Comparison of ENCODE assay signal across 13 mouse cellular contexts in the genomic region with DNA sequence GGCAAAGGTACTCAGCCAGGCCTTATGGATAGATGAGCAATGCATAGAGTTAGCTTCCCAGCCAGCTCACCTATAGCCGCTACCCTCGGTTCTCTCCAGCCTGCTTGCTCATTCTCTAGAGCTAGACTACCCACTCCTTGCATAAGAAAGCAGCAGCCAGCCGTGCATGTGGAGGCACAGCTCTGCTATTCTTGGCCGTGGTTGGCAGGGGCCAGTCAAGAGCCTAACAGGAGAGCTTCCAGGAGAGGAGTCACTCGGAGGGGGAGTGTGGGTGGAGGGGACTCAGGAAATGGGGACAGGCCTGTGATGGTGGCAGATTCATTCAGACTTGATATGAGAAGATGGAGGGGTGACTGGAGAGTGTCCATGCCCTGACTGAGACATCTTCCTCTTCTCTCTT. TPM values are rescaled to one million over a fixed set of nuclear protein-coding genes. Genes with fewer than 3 reads are reported as not detected.
DNase-seq lines count a peak whose midpoint lies in the region; ATAC-seq and TF ChIP-seq lines count a peak whose summit lies in the region.
"Had no signal": no experiment of that assay in that cellular context is flagged by ENCODE, and none has a peak within 500 bp of the region (broad histone marks: within the 10 kb centered on the region; RNA-seq: fewer than 3 reads in every experiment).

No protein-coding gene starts in this region.

- peak overlapping the region; percentile 24; the same call in 1 of the 2 replicates for H3K9ac ChIP-seq in hindbrain, embryonic 13.5 days
- no peak overlapping the region for H3K9ac ChIP-seq in hindbrain, embryonic 11.5 days (ENCODE audit: low read depth, low read length)
- H3K9ac ChIP-seq in stomach, postnatal 0 days (ENCODE audit: low read length) = no peak overlapping the region
- no peak overlapping the region for H3K9ac ChIP-seq in hindbrain, embryonic 16.5 days (ENCODE audit: low read depth, low read length)
- H3K9ac ChIP-seq: hindbrain, embryonic 15.5 days; kidney, embryonic 15.5 days; limb, embryonic 15.5 days had no signal

- WGBS in hindbrain, embryonic 13.5 days = 83% methylated on average over 5 of the region's 5 CpGs
- WGBS in hindbrain, embryonic 11.5 days = 71% methylated on average over 5 of the region's 5 CpGs
- 48% methylated on average over 5 of the region's 5 CpGs for WGBS in heart, embryonic 10.5 days
- 66% methylated on average over 5 of the region's 5 CpGs for WGBS in stomach, postnatal 0 days
- WGBS in hindbrain, embryonic 16.5 days = 69% methylated on average over 5 of the region's 5 CpGs

- H3K4me2 ChIP-seq in hindbrain, embryonic 13.5 days = no peak overlapping the region
- H3K4me2 ChIP-seq in hindbrain, embryonic 11.5 days (replicated peaks; ENCODE audit: low read depth, low read length) = no peak overlapping the region
- no peak overlapping the region for H3K4me2 ChIP-seq in stomach, postnatal 0 days (replicated peaks; ENCODE audit: low read depth)
- no peak overlapping the region for H3K4me2 ChIP-seq in hindbrain, embryonic 16.5 days (ENCODE audit: low read length)
- H3K4me2 ChIP-seq: hindbrain, embryonic 15.5 days; kidney, embryonic 15.5 days; limb, embryonic 15.5 days had no signal

- H3K4me3 ChIP-seq in hindbrain, embryonic 13.5 days = no peak overlapping the region
- H3K4me3 ChIP-seq in hindbrain, embryonic 11.5 days (ENCODE audit: low read depth, low read length) = no peak overlapping the region
- H3K4me3 ChIP-seq in heart, embryonic 10.5 days = 0 out of 2 replicates have a peak overlapping the region, but pooled peaks have one; percentile 4
- no peak overlapping the region for H3K4me3 ChIP-seq in stomach, postnatal 0 days (ENCODE audit: low read depth, low read length)
- H3K4me3 ChIP-seq in hindbrain, embryonic 16.5 days (ENCODE audit: low read length) = no peak overlapping the region
- H3K4me3 ChIP-seq: hindbrain, embryonic 15.5 days; kidney, embryonic 15.5 days; limb, embryonic 15.5 days had no signal

- no peak for TF ChIP-seq EP300 in stomach, postnatal 0 days (optimal IDR thresholded peaks at IDR 0.05)

- peaks cover 49% of the 10 kb centered on the region for H3K4me1 ChIP-seq in hindbrain, embryonic 13.5 days (replicated peaks)
- H3K4me1 ChIP-seq in hindbrain, embryonic 11.5 days (replicated peaks; ENCODE audit: control insufficient read depth, insufficient read depth, low read length) = peaks cover 6% of the 10 kb centered on the region
- peaks cover 64% of the 10 kb centered on the region for H3K4me1 ChIP-seq in heart, embryonic 10.5 days
- H3K4me1 ChIP-seq in stomach, postnatal 0 days (replicated peaks; ENCODE audit: control insufficient read depth, insufficient read depth) = peaks cover 1% of the 10 kb centered on the region; the same call in 1 of the 2 replicates
- H3K4me1 ChIP-seq in hindbrain, embryonic 16.5 days (ENCODE audit: control insufficient read depth, insufficient read depth, low read depth, low read length) = peaks cover 38% of the 10 kb centered on the region

- no peaks in the 10 kb centered on the region for H3K9me3 ChIP-seq in hindbrain, embryonic 13.5 days
- no peaks in the 10 kb centered on the region for H3K9me3 ChIP-seq in hindbrain, embryonic 11.5 days (ENCODE audit: control insufficient read depth, low read length)
- no peaks in the 10 kb centered on the region for H3K9me3 ChIP-seq in heart, embryonic 10.5 days
- no peaks in the 10 kb centered on the region for H3K9me3 ChIP-seq in stomach, postnatal 0 days (ENCODE audit: control insufficient read depth, low read length)
- no peaks in the 10 kb centered on the region for H3K9me3 ChIP-seq in hindbrain, embryonic 16.5 days (ENCODE audit: control insufficient read depth, low read length)
- H3K9me3 ChIP-seq: hindbrain, embryonic 15.5 days; kidney, embryonic 15.5 days; limb, embryonic 15.5 days had no signal

- no peak overlapping the region for H3K27ac ChIP-seq in hindbrain, embryonic 13.5 days
- H3K27ac ChIP-seq in hindbrain, embryonic 11.5 days (ENCODE audit: low read depth, low read length) = no peak overlapping the region
- peak overlapping the region; percentile 30; the same call in 1 of the 2 replicates for H3K27ac ChIP-seq in heart, embryonic 10.5 days
- H3K27ac ChIP-seq in stomach, postnatal 0 days (replicated peaks) = no peak overlapping the region
- H3K27ac ChIP-seq in hindbrain, embryonic 16.5 days (ENCODE audit: low read depth, low read length) = no peak overlapping the region
- H3K27ac ChIP-seq: hindbrain, embryonic 15.5 days; kidney, embryonic 15.5 days; limb, embryonic 15.5 days had no signal

- no peak for TF ChIP-seq CTCF in stomach, postnatal 0 days (IDR thresholded peaks at IDR 0.05; ENCODE audit: low read depth)

- intact Hi-C loops in left cerebral cortex, postnatal 36 days (cut with DNase I) = loop anchor here (5.0 kb wide), 1 partner anchor 34 kb away; no protein-coding TSS in a partner anchor

- no peaks in the 10 kb centered on the region for H3K27me3 ChIP-seq in hindbrain, embryonic 13.5 days
- H3K27me3 ChIP-seq in hindbrain, embryonic 11.5 days (ENCODE audit: control insufficient read depth, insufficient read depth, low read length) = no peaks in the 10 kb centered on the region
- no peaks in the 10 kb centered on the region for H3K27me3 ChIP-seq in heart, embryonic 10.5 days (ENCODE audit: insufficient read depth, poor library complexity, severe bottlenecking)
- H3K27me3 ChIP-seq in stomach, postnatal 0 days (ENCODE audit: control insufficient read depth, insufficient read depth, low read length) = no peaks in the 10 kb centered on the region
- H3K27me3 ChIP-seq in hindbrain, embryonic 16.5 days (replicated peaks; ENCODE audit: control insufficient read depth, insufficient read depth, low read length) = no peaks in the 10 kb centered on the region
- H3K27me3 ChIP-seq: hindbrain, embryonic 15.5 days; kidney, embryonic 15.5 days; limb, embryonic 15.5 days had no signal

- H3K36me3 ChIP-seq in hindbrain, embryonic 13.5 days = peaks cover 61% of the 10 kb centered on the region
- H3K36me3 ChIP-seq in hindbrain, embryonic 11.5 days (ENCODE audit: control insufficient read depth, insufficient read depth, low read length) = peaks cover 13% of the 10 kb centered on the region; the same call in 1 of the 2 replicates
- peaks cover 66% of the 10 kb centered on the region for H3K36me3 ChIP-seq in heart, embryonic 10.5 days
- H3K36me3 ChIP-seq in stomach, postnatal 0 days (ENCODE audit: control insufficient read depth, insufficient read depth, low read length) = peaks cover 23% of the 10 kb centered on the region
- peaks cover 30% of the 10 kb centered on the region for H3K36me3 ChIP-seq in hindbrain, embryonic 16.5 days (ENCODE audit: control insufficient read depth, insufficient read depth, low read length)

- no peak for ATAC-seq in hindbrain, embryonic 13.5 days (ENCODE audit: low FRiP score)
- no peak for ATAC-seq in hindbrain, embryonic 11.5 days (ENCODE audit: low FRiP score)
- peak; percentile 76 for ATAC-seq in frontal cortex, adult (ENCODE audit: low TSS enrichment)
- no peak for ATAC-seq in stomach, postnatal 0 days (ENCODE audit: low FRiP score, low TSS enrichment)
- no peak for ATAC-seq in hindbrain, embryonic 16.5 days
- ATAC-seq: forebrain, embryonic 16.5 days had no signal

- DNase-seq in hindbrain, embryonic 11.5 days (ENCODE audit: low spot score) = no peak
- DNase-seq in heart, embryonic 10.5 days (ENCODE audit: low spot score) = no peak
- DNase-seq in left cerebral cortex, postnatal 36 days (ENCODE audit: low spot score in 2 of 2) = peak; percentile 85 to 91
- DNase-seq in stomach, postnatal 0 days (ENCODE audit: low spot score) = no peak
- DNase-seq: lung, postnatal 10 days had no signal

RNA-seq across cellular contexts. Expression of gene Fkrp, which starts 7.2 kb away (rescaled TPM):
- 43.6 and 45.3 TPM in 2 replicates for polyA plus RNA-seq in hindbrain, embryonic 13.5 days (2015; fragmentation: Nextera tagmentation; extraction: Ambion mirVana)
- 21.9 and 22.7 TPM in 2 replicates for polyA plus RNA-seq in hindbrain, embryonic 11.5 days (2014; fragmentation: Nextera tagmentation; extraction: Ambion mirVana)
- polyA plus RNA-seq in heart, embryonic 10.5 days (2016; fragmentation: Nextera tagmentation; extraction: Ambion mirVana) = 29.5 and 36.7 TPM in 2 replicates
- 10 to 100 TPM; 50.4 to 62.8 TPM for total RNA-seq in left cerebral cortex, postnatal 36 days (2021)
- 14.2 and 14.5 TPM in 2 replicates for polyA plus RNA-seq in stomach, postnatal 0 days (2015; fragmentation: Nextera tagmentation; extraction: Ambion mirVana)
- 46.9 and 48.4 TPM in 2 replicates for polyA plus RNA-seq in hindbrain, embryonic 16.5 days (2015; fragmentation: Nextera tagmentation; extraction: Ambion mirVana)

RNA-seq across cellular contexts. Expression of gene Strn4, which starts 8.0 kb away (rescaled TPM):
- polyA plus RNA-seq in hindbrain, embryonic 13.5 days (2015; fragmentation: Nextera tagmentation; extraction: Ambion mirVana) = 159 and 172 TPM in 2 replicates
- 112 and 130 TPM in 2 replicates for polyA plus RNA-seq in hindbrain, embryonic 11.5 days (2014; fragmentation: Nextera tagmentation; extraction: Ambion mirVana)
- 101 and 107 TPM in 2 replicates for polyA plus RNA-seq in heart, embryonic 10.5 days (2016; fragmentation: Nextera tagmentation; extraction: Ambion mirVana)
- total RNA-seq in left cerebral cortex, postnatal 36 days (2021) = 100 to 1,000 TPM; 310 to 320 TPM
- polyA plus RNA-seq in stomach, postnatal 0 days (2015; fragmentation: Nextera tagmentation; extraction: Ambion mirVana) = 45.1 and 45.2 TPM in 2 replicates
- polyA plus RNA-seq in hindbrain, embryonic 16.5 days (2015; fragmentation: Nextera tagmentation; extraction: Ambion mirVana) = 159 and 170 TPM in 2 replicates

RNA-seq across cellular contexts. Expression of gene Prkd2, which starts 19.0 kb away (rescaled TPM):
- polyA plus RNA-seq in hindbrain, embryonic 13.5 days (2015; fragmentation: Nextera tagmentation; extraction: Ambion mirVana) = 6.6 and 7.3 TPM in 2 replicates
- 8.8 and 9.4 TPM in 2 replicates for polyA plus RNA-seq in hindbrain, embryonic 11.5 days (2014; fragmentation: Nextera tagmentation; extraction: Ambion mirVana)
- 8.9 and 9.4 TPM in 2 replicates for polyA plus RNA-seq in heart, embryonic 10.5 days (2016; fragmentation: Nextera tagmentation; extraction: Ambion mirVana)
- total RNA-seq in left cerebral cortex, postnatal 36 days (2021) = 1 to 10 TPM; 3.1 to 7.1 TPM
- 7.5 and 8.8 TPM in 2 replicates for polyA plus RNA-seq in stomach, postnatal 0 days (2015; fragmentation: Nextera tagmentation; extraction: Ambion mirVana)
- polyA plus RNA-seq in hindbrain, embryonic 16.5 days (2015; fragmentation: Nextera tagmentation; extraction: Ambion mirVana) = 5.2 and 6.5 TPM in 2 replicates

RNA-seq across cellular contexts. Expression of gene Slc1a5, which starts 42.6 kb away (rescaled TPM):
- polyA plus RNA-seq in hindbrain, embryonic 13.5 days (2015; fragmentation: Nextera tagmentation; extraction: Ambion mirVana) = 8.6 and 8.7 TPM in 2 replicates
- polyA plus RNA-seq in hindbrain, embryonic 11.5 days (2014; fragmentation: Nextera tagmentation; extraction: Ambion mirVana) = 15.0 and 15.1 TPM in 2 replicates
- 47.0 TPM in 2 replicates for polyA plus RNA-seq in heart, embryonic 10.5 days (2016; fragmentation: Nextera tagmentation; extraction: Ambion mirVana)
- 1 to 10 TPM; 3.7 to 7.6 TPM for total RNA-seq in left cerebral cortex, postnatal 36 days (2021)
- polyA plus RNA-seq in stomach, postnatal 0 days (2015; fragmentation: Nextera tagmentation; extraction: Ambion mirVana) = 48.6 and 53.5 TPM in 2 replicates
- polyA plus RNA-seq in hindbrain, embryonic 16.5 days (2015; fragmentation: Nextera tagmentation; extraction: Ambion mirVana) = 9.6 and 11.5 TPM in 2 replicates

RNA-seq across cellular contexts. Expression of gene Dact3, which starts 51.4 kb away (rescaled TPM):
- polyA plus RNA-seq in hindbrain, embryonic 13.5 days (2015; fragmentation: Nextera tagmentation; extraction: Ambion mirVana) = 2.8 and 2.9 TPM in 2 replicates
- polyA plus RNA-seq in hindbrain, embryonic 11.5 days (2014; fragmentation: Nextera tagmentation; extraction: Ambion mirVana) = 7.6 and 8.0 TPM in 2 replicates
- polyA plus RNA-seq in heart, embryonic 10.5 days (2016; fragmentation: Nextera tagmentation; extraction: Ambion mirVana) = 5.0 and 7.2 TPM in 2 replicates
- total RNA-seq in left cerebral cortex, postnatal 36 days (2021) = 100 to 1,000 TPM; 179 to 210 TPM
- polyA plus RNA-seq in stomach, postnatal 0 days (2015; fragmentation: Nextera tagmentation; extraction: Ambion mirVana) = 3.5 and 5.1 TPM in 2 replicates
- polyA plus RNA-seq in hindbrain, embryonic 16.5 days (2015; fragmentation: Nextera tagmentation; extraction: Ambion mirVana) = 2.9 and 3.5 TPM in 2 replicates
- total RNA-seq: monocyte, adult 5-6 weeks had no signal

Comparison
In these comparisons a context has a peak if more than half of its experiments do, and no peak if none do; other contexts are left out.
1. DNase-seq: peak in left cerebral cortex, postnatal 36 days (2 of 2); none in hindbrain, embryonic 11.5 days (single experiment), heart, embryonic 10.5 days (single experiment) and stomach, postnatal 0 days (single experiment).